Mouse (Mus musculus): Measurements from ENCODE around the gene Ndufv1. TPM values are rescaled to one million over a fixed set of nuclear protein-coding genes. Genes with fewer than 3 reads are reported as not detected.

Gene Ndufv1
- polyA plus RNA-seq, 1 experiment from 2014 or later: 187 TPM

DNA sequence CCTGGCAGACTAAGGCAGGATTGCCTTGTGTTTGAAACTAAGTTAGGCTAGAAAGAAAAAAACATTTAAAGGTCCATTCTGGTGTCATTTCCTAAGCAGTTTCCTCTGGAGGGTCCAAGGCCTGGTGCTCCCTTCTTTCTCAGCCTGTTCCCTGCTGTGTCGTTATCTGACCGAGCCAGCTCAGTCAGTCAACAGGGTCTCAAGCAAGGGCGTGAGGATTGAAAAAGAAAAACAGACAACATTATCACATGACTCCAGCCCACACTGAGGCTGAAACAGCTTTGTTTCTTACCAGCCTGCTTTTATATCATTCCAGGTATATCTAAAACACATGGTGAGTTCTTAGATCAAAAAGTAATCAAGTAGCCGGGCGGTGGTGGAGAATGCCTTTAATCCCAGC, 3.0 kb upstream of the Ndufv1 start:
- peak overlapping the region; percentile 84 for H3K27ac ChIP-seq
- H3K36me3 ChIP-seq: peaks cover 6% of the 10 kb centered on the region
- H3K27me3 ChIP-seq (replicated peaks): no peaks in the 10 kb centered on the region
- WGBS (ENCODE audit: insufficient replicate concordance): 19% methylated on average over 5 of the region's 5 CpGs
- H3K4me2 ChIP-seq: peak overlapping the region; percentile 24
- peak overlapping the region; percentile 23 for H3K9ac ChIP-seq
- H3K9me3 ChIP-seq (replicated peaks): no peaks in the 10 kb centered on the region
- ATAC-seq: peak; percentile 44
- H3K4me1 ChIP-seq: peaks cover 65% of the 10 kb centered on the region
- no peak overlapping the region for H3K4me3 ChIP-seq

DNA sequence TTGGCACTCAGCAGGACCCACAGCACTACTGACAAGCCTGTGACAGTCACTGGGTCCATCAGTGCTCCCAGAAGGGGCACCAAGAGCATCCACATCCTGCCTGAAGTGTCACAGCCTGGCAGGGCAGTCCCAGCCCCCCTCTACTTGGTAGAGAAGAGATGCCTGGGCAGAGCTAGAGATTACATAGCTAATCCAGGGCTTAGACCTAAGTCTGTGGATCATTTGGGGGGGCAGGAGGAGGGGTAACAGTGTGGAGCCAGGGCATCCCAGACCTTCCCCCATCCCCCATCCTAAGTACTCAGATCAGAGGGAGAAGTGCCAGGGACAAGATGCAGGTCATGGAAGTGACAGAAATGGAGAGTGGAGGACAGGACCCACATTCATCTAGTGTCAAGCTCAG, 2.2 kb upstream of the Ndufv1 start:
- Histone ChIP-seq H3K4me1 (peaks cover 64% of the 10 kb centered on the region), H3K9ac (peak overlapping the region; percentile 45)

GRCm38 (mm10) chr19:4013066-4013465, 460 bp upstream of the Ndufv1 start:
- H3K27me3 ChIP-seq (replicated peaks): no peaks in the 10 kb centered on the region
- H3K4me1 ChIP-seq: peaks cover 50% of the 10 kb centered on the region
- peak overlapping the region; percentile 84 for H3K27ac ChIP-seq
- peak overlapping the region; percentile 88 for H3K4me3 ChIP-seq
- peak; percentile 42 for ATAC-seq
- H3K36me3 ChIP-seq: peaks cover 32% of the 10 kb centered on the region
- no peaks in the 10 kb centered on the region for H3K9me3 ChIP-seq (replicated peaks)
- WGBS (ENCODE audit: insufficient replicate concordance): 10% methylated on average over 9 of the region's 9 CpGs
- peak overlapping the region; percentile 83 for H3K4me2 ChIP-seq
- peak overlapping the region; percentile 63 for H3K9ac ChIP-seq

More for the DNA sequence above, 2.2 kb upstream of the Ndufv1 start:
- Histone ChIP-seq H3K27me3 (replicated peaks) (no peaks in the 10 kb centered on the region), H3K4me2 (no peak overlapping the region), H3K36me3 (peaks cover 15% of the 10 kb centered on the region), H3K4me3 (no peak overlapping the region), H3K27ac (peak overlapping the region; percentile 84), H3K9me3 (replicated peaks) (no peaks in the 10 kb centered on the region)
- no peak for ATAC-seq

DNA sequence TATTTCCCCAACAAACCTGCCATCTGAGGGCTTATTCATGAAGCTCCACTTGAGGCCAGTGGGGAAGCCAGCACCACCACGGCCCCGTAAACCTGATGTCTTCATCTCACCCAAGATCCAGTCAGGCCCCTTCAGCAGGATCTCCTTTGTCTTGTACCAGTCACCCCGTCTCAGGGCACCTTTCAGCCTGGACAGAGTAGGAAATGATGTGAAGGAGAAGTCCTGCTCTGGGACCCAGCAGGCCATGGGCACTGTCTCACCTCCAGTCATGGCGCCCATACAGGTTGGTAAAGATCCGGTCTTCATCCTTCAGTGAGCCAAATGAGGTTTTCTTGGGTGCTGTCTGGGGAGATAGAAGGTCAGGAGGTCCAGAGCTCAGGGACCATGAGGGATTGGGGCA, 1.5 kb downstream of the Ndufv1 start:
- peak overlapping the region; percentile 88 for H3K4me3 ChIP-seq
- no peak overlapping the region for H3K27ac ChIP-seq
- H3K9me3 ChIP-seq (replicated peaks): no peaks in the 10 kb centered on the region
- no peaks in the 10 kb centered on the region for H3K27me3 ChIP-seq (replicated peaks)
- peaks cover 45% of the 10 kb centered on the region for H3K4me1 ChIP-seq
- peaks cover 52% of the 10 kb centered on the region for H3K36me3 ChIP-seq
- H3K9ac ChIP-seq: peak overlapping the region; percentile 82
- ATAC-seq: no peak
- 85% methylated on average over 5 of the region's 5 CpGs for WGBS (ENCODE audit: insufficient replicate concordance)
- peak overlapping the region; percentile 83 for H3K4me2 ChIP-seq

DNA sequence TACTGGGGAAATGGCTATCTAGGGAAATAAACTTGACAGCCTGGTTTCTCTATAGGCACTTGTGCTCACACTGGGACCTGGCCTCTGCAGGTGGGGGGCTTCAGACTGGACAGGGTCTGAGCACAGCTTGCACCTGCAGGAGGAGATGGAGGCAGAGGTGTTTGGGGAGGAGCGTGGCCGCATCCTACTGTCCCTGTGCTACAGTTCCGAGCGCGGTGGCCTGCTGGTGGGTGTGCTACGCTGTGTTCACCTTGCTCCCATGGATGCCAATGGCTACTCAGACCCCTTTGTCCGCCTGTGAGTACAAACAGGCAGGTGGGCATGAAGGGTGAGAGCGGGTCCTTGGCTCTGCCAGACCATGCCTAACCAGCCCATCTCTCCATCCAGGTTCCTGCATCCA, 6.6 kb downstream of the Ndufv1 start:
- WGBS (ENCODE audit: insufficient replicate concordance): 88% methylated on average over 8 of the region's 8 CpGs
- ATAC-seq: no peak
- H3K36me3 ChIP-seq: peaks cover 61% of the 10 kb centered on the region

DNA sequence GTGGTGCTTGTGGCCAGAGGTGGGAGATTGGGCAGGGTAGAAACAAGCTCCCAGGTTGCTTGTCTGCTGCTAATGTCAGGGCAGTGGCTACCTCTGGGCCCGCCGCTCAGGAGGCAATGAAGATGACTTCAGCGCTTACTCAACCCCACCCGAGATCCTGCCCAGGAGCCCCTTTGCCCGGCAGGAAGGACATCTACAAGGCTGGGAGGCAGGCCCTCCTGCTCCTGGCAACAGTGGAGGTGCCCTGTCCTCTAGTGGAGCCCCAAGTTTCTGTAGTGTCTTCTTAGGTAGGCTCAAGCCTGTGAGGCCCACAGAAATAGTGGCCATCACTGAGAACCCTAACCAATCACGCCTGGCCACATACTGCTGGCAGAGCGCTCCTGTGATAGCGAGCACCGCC, 7.5 kb downstream of the Ndufv1 start:
- H3K9ac ChIP-seq: no peak overlapping the region
- H3K4me2 ChIP-seq: no peak overlapping the region
- peaks cover 52% of the 10 kb centered on the region for H3K36me3 ChIP-seq
- H3K27me3 ChIP-seq (replicated peaks): no peaks in the 10 kb centered on the region; the same call in 1 of the 2 replicates
- H3K9me3 ChIP-seq (replicated peaks): no peaks in the 10 kb centered on the region
- H3K4me3 ChIP-seq: no peak overlapping the region
- WGBS (ENCODE audit: insufficient replicate concordance): 81% methylated on average over 9 of the region's 9 CpGs
- no peak for ATAC-seq
- H3K4me1 ChIP-seq: peaks cover 17% of the 10 kb centered on the region
- no peak overlapping the region for H3K27ac ChIP-seq

More for the DNA sequence above, 6.6 kb downstream of the Ndufv1 start:
- Histone ChIP-seq H3K4me3 (no peak overlapping the region), H3K9ac (no peak overlapping the region), H3K9me3 (replicated peaks) (no peaks in the 10 kb centered on the region), H3K27ac (no peak overlapping the region), H3K27me3 (replicated peaks) (no peaks in the 10 kb centered on the region; the same call in 1 of the 2 replicates), H3K4me1 (peaks cover 14% of the 10 kb centered on the region), H3K4me2 (no peak overlapping the region)

GRCm38 (mm10) chr19:4004331-4004730, 8.3 kb downstream of the Ndufv1 start:
- H3K4me3 ChIP-seq: no peak overlapping the region
- no peaks in the 10 kb centered on the region for H3K9me3 ChIP-seq (replicated peaks)
- H3K27me3 ChIP-seq (replicated peaks): no peaks in the 10 kb centered on the region; the same call in 1 of the 2 replicates
- ATAC-seq: no peak
- peaks cover 23% of the 10 kb centered on the region for H3K4me1 ChIP-seq
- H3K36me3 ChIP-seq: peaks cover 44% of the 10 kb centered on the region
- no peak overlapping the region for H3K27ac ChIP-seq
- 78% methylated on average over 15 of the region's 15 CpGs for WGBS (ENCODE audit: insufficient replicate concordance)
- no peak overlapping the region for H3K9ac ChIP-seq
- no peak overlapping the region for H3K4me2 ChIP-seq

GRCm38 (mm10) chr19:4003641-4004040, 9.0 kb downstream of the Ndufv1 start:
- Histone ChIP-seq H3K4me2 (no peak overlapping the region), H3K4me1 (peaks cover 29% of the 10 kb centered on the region), H3K9me3 (replicated peaks) (no peaks in the 10 kb centered on the region), H3K4me3 (no peak overlapping the region), H3K27me3 (replicated peaks) (no peaks in the 10 kb centered on the region; the same call in 1 of the 2 replicates), H3K27ac (no peak overlapping the region), H3K36me3 (peaks cover 38% of the 10 kb centered on the region), H3K9ac (no peak overlapping the region)
- WGBS (ENCODE audit: insufficient replicate concordance): 63% methylated on average over 12 of the region's 12 CpGs
- no peak for ATAC-seq

DNA sequence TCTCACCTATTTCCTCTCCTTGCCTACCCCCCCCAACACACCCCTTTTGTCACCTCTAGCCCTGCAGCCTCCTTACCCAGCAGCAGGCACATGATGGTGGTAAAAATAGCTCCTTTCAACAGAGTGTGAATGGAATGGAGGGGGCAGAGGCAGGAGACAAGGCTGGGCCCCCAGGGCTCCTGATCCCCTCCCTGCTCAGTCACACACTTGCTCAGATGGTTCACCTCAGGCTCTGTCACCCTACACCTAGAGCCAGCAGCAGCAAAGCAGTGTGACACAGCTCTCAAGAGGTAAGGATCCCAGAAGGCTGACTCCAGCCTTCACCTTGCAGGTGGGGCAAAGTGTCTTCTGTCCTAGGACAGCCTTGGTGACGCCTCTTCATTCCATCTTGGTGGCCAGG, 9.5 kb downstream of the Ndufv1 start, which contains the start of gene Doc2g:
Gene Doc2g, plus strand, starts transcription at position 202 of the 400 bp plus-strand sequence.
- Histone ChIP-seq H3K9me3 (replicated peaks) (no peaks in the 10 kb centered on the region), H3K4me3 (no peak within 1 kb of the TSS), H3K36me3 (peaks cover 32% of the 10 kb centered on the region), H3K4me1 (peaks cover 29% of the 10 kb centered on the region), H3K9ac (no peak within 1 kb of the TSS), H3K27me3 (replicated peaks) (no peaks in the 10 kb centered on the region; the same call in 1 of the 2 replicates), H3K4me2 (no peak within 1 kb of the TSS), H3K27ac (no peak within 1 kb of the TSS)
- ATAC-seq: no peak
- 57% methylated on average over 1 of the region's 1 CpGs for WGBS (ENCODE audit: insufficient replicate concordance)

DNA sequence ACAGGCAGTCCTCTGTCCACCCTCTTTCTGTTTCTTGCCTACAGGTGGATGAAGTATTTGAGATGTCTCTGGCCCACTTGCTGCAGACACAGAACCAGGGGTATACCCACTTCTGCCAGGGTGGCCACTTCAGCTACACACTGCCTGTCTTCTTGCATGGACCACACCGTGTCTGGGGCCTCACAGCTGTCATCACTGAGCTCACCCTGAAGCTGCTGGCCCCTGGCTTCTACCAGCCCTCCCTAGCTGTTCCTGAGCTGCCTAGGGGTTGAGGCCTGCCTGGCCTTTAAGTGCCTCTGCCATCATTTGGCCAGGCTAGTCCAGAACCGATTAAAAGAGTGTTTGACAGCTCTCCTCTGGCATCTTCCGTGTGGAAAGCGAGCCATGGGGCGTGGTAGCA, 10.9 kb downstream of the Ndufv1 start:
- Histone ChIP-seq H3K27me3 (replicated peaks) (peaks cover 3% of the 10 kb centered on the region; the same call in 1 of the 2 replicates), H3K4me3 (no peak overlapping the region), H3K9ac (peak overlapping the region; percentile 92), H3K36me3 (peaks cover 19% of the 10 kb centered on the region), H3K9me3 (replicated peaks) (no peaks in the 10 kb centered on the region), H3K27ac (no peak overlapping the region), H3K4me2 (peak overlapping the region; percentile 99), H3K4me1 (peaks cover 29% of the 10 kb centered on the region)
- WGBS (ENCODE audit: insufficient replicate concordance): 81% methylated on average over 5 of the region's 5 CpGs
- ATAC-seq: no peak

DNA sequence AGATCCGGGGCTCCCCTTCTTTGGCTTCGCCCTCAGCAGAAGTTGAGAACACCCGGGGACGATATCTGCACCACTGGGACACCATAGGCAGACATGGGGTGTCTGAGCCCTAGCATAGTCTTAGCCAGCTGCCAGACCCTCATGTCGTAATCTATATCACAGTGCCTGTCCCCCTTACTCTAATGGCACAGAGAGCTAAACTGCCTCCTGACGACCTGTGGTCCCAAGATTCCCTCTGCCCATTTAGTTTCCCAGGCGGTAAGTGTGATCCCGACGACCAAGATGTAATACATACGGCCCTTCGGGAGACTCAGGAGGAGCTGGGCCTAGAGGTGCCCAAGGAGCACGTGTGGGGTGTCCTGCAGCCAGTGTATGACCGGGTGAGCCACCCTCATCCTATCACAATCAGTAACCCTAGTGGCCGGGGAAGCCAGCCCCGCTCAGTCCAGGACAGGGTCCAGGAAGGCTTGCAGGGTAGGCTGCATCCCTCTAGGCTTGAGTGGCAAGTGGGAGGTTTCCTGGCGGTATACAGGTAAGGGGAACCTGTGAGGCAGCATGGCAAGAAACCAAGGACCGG, 11.6 kb downstream of the Ndufv1 start:
- ATAC-seq: peak; percentile 11
- 25% methylated on average over 17 of the region's 17 CpGs for WGBS (ENCODE audit: insufficient replicate concordance)

DNA sequence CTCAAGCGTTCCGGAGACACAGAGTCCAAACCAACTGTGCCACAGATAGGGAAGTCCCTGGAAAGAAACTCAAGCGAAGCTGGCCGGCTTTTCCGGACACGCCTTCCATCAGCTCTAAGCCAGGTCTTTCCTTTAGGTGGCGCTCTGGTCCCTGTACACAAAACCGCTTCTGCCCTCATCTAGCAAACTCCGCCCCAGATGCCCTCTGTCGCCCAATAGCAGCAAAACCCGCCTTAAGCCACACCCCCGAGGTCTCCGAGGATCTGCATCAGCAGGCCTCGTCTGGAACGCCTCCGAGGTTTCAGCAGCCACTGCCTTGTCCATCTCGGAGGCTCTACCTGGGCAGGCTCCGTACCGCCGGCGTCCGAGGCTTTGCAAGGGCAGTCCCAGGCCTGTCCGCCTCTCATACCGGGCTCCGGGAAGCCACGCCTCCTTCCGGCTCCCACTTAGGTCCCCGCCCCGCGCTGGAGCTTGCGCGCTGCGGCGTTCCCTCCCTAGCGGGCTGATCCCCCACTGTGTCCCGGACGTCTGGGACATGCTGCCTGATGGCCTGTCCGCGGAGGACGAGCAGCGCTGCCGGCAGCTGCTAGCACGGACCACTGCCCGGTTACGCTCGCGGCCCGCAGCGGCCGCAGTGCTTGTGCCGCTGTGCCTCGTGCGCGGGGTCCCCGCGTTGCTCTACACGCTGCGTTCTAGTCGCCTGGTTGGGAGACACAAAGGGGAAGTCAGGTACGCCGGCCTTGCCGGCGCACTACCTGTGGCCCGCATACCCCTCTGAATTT, 12.3 kb downstream of the Ndufv1 start, which contains the start of the genes Nudt8 and Gm49405:
Gene Nudt8, plus strand, starts transcription at position 462 of the 782 bp plus-strand sequence.
Gene Gm49405, plus strand, starts transcription at position 508 of the 782 bp plus-strand sequence.
- ATAC-seq: peak; percentile 89
- Histone ChIP-seq H3K4me1 (peaks cover 29% of the 10 kb centered on the region), H3K4me3 (peak within 1 kb of the TSS; percentile 83), H3K9me3 (replicated peaks) (no peaks in the 10 kb centered on the region), H3K27ac (peak within 1 kb of the TSS; percentile 92), H3K36me3 (peaks cover 5% of the 10 kb centered on the region), H3K9ac (peak within 1 kb of the TSS; percentile 92), H3K27me3 (replicated peaks) (peaks cover 9% of the 10 kb centered on the region; the same call in 1 of the 2 replicates), H3K4me2 (peak within 1 kb of the TSS; percentile 99)
- under 1% methylated on average over 64 of the region's 64 CpGs for WGBS (ENCODE audit: insufficient replicate concordance)

More for the DNA sequence above, 11.6 kb downstream of the Ndufv1 start:
- H3K27me3 ChIP-seq (replicated peaks): peaks cover 5% of the 10 kb centered on the region; the same call in 1 of the 2 replicates
- H3K36me3 ChIP-seq: peaks cover 11% of the 10 kb centered on the region
- H3K27ac ChIP-seq: peak overlapping the region; percentile 92
- no peaks in the 10 kb centered on the region for H3K9me3 ChIP-seq (replicated peaks)
- H3K4me2 ChIP-seq: peak overlapping the region; percentile 99
- H3K4me3 ChIP-seq: peak overlapping the region; percentile 83
- H3K4me1 ChIP-seq: peaks cover 29% of the 10 kb centered on the region
- peak overlapping the region; percentile 92 for H3K9ac ChIP-seq
